Mouse (Mus musculus): ENCODE data around the gene Camkmt.

DNA sequence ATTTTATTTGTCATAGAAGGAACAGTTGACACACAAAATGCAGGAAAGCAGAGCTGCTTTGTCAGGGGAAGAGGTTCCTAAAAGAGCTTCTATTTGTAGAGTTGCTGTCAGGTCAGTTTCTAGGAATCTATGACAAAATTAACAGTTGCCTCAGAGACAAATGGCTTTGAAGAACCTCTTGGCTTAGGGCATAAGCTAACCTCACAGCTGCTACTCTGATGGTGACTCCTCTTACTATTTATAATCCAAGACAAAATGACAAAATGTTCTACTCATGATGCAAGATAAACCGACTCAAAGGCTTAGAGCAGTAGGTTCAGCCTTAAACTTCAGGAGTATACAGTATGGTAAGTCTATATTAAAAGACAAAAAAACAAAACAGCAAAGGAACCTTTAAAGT, 3.9 kb upstream of the Camkmt start:
- no peak for TF ChIP-seq CTCF (IDR thresholded peaks at IDR 0.05; ENCODE audit: control insufficient read depth, insufficient read depth, insufficient replicate concordance, low read depth, low read length)
- no peak for TF ChIP-seq POLR2A (IDR thresholded peaks at IDR 0.05; ENCODE audit: control insufficient read depth, low read depth, low read length)
